Mouse (Mus musculus) C2C12 (cell line): ENCODE measurements around the gene Efna3. TPM values are rescaled to one million over a fixed set of nuclear protein-coding genes. Genes with fewer than 3 reads are reported as not detected.

Experiments used
- H3K27me3 ChIP-seq: one replicate; pipeline ENCODE4 v1.6.1; 2011; ENCODE audit not compliant: control insufficient read depth, insufficient read depth, insufficient read length
- H3K36me3 ChIP-seq: one replicate; pipeline ENCODE4 v1.6.1; 2011; ENCODE audit not compliant: control insufficient read depth, insufficient read depth
- H3K4me3 ChIP-seq: one replicate; pipeline ENCODE4 v1.5.1; 2011; ENCODE audit warnings: mild to moderate bottlenecking, control low read depth; ENCODE audit not compliant: poor library complexity, insufficient read depth, severe bottlenecking
- H3K79me2 ChIP-seq: one replicate; pipeline ENCODE4 v1.6.1; 2011; ENCODE audit not compliant: control insufficient read depth, insufficient read depth
- H3K79me3 ChIP-seq: one replicate; pipeline ENCODE4 v1.6.1; 2011; ENCODE audit warnings: low read depth, control low read depth
- H3ac ChIP-seq: one replicate; pipeline ENCODE3; 2011; ENCODE audit warnings: low read depth; ENCODE audit not compliant: control insufficient read depth, insufficient read length
- CEBPB ChIP-seq: IDR thresholded peaks from one replicate; pipeline ENCODE4 v1.6.1; 2011; ENCODE audit warnings: low read depth, mild to moderate bottlenecking, control low read depth, moderate library complexity
- CTCF ChIP-seq: IDR thresholded peaks from one replicate; pipeline ENCODE4 v1.5.1; 2011; ENCODE audit not compliant: control insufficient read depth, insufficient read depth, insufficient read length
- FOSL1 ChIP-seq: IDR thresholded peaks from one replicate; pipeline ENCODE4 v1.8.0; 2011; ENCODE audit warnings: mild to moderate bottlenecking, low read length; ENCODE audit not compliant: poor library complexity, insufficient read depth, severe bottlenecking
- MAX ChIP-seq: IDR thresholded peaks from one replicate; pipeline ENCODE4 v1.6.1; 2011; ENCODE audit warnings: mild to moderate bottlenecking, control low read depth
- MYOD1 ChIP-seq: IDR thresholded peaks from one replicate; pipeline ENCODE4 v1.6.1; 2011; ENCODE audit warnings: low read depth; ENCODE audit not compliant: control insufficient read depth, insufficient read length
- MYOG ChIP-seq: IDR thresholded peaks from one replicate; pipeline ENCODE4 v1.6.1; 2011; ENCODE audit not compliant: control insufficient read depth, insufficient read length; ENCODE audit errors: extremely low read depth
- USF1 ChIP-seq: IDR thresholded peaks from one replicate; pipeline ENCODE4 v1.6.1; 2011; ENCODE audit warnings: low read depth, mild to moderate bottlenecking, control low read depth, moderate library complexity
- polyA plus RNA-seq: library from polyadenylated mRNA; unstranded; fragments of >200 nt; fragmentation: generic; extraction: Trizol; gene quantifications from one replicate; pipeline ENCODE4 v1.2.1, GENCODE M21; 2012; ENCODE audit warnings: missing spikeins

Gene Efna3
- polyA plus RNA-seq, 1 experiment: 2.9 TPM

- H3K79me3 ChIP-seq: peaks cover 12% of the 10 kb centered on the region
- peaks cover 32% of the 10 kb centered on the region for H3K79me2 ChIP-seq
- peak overlapping the region; percentile 87 for H3ac ChIP-seq
- TF ChIP-seq FOSL1: no peak
- TF ChIP-seq CEBPB: no peak
- no peak for TF ChIP-seq MYOD1
- TF ChIP-seq MYOG: no peak
- no peak for TF ChIP-seq USF1
- no peak for TF ChIP-seq CTCF
- no peak for TF ChIP-seq MAX
- no peaks in the 10 kb centered on the region for H3K27me3 ChIP-seq
- peaks cover 13% of the 10 kb centered on the region for H3K36me3 ChIP-seq
- H3K4me3 ChIP-seq: peak overlapping the region; percentile 45
These were observed 45.3 kb downstream of the Efna3 start for GRCm38 (mm10) chr3:89277281-89278021.

- Histone ChIP-seq H3ac (no peak overlapping the region), H3K27me3 (no peaks in the 10 kb centered on the region), H3K79me3 (peaks cover 12% of the 10 kb centered on the region), H3K36me3 (peaks cover 21% of the 10 kb centered on the region), H3K79me2 (peaks cover 32% of the 10 kb centered on the region), H3K4me3 (no peak overlapping the region)
- TF ChIP-seq CEBPB (no peak), MYOD1 (no peak), CTCF (no peak), MYOG (no peak), MAX (no peak), USF1 (no peak), FOSL1 (no peak)
These were observed 46.7 kb downstream of the Efna3 start for GRCm38 (mm10) chr3:89276061-89276460.

GRCm38 (mm10) chr3:89271760-89272159 lies 51.0 kb downstream of the Efna3 start:
- Histone ChIP-seq H3K79me3 (peaks cover 7% of the 10 kb centered on the region), H3ac (no peak overlapping the region), H3K79me2 (peaks cover 40% of the 10 kb centered on the region), H3K36me3 (peaks cover 29% of the 10 kb centered on the region), H3K27me3 (no peaks in the 10 kb centered on the region), H3K4me3 (no peak overlapping the region)
- TF ChIP-seq CEBPB (no peak), USF1 (no peak), CTCF (no peak), MYOG (no peak), FOSL1 (no peak), MYOD1 (no peak), MAX (no peak)

- Histone ChIP-seq H3ac (no peak overlapping the region), H3K27me3 (no peaks in the 10 kb centered on the region), H3K4me3 (no peak overlapping the region), H3K79me3 (peaks cover 8% of the 10 kb centered on the region), H3K79me2 (peaks cover 38% of the 10 kb centered on the region), H3K36me3 (peaks cover 29% of the 10 kb centered on the region)
- TF ChIP-seq MAX (peak; percentile 95), USF1 (no peak)
These were observed 51.9 kb downstream of the Efna3 start for GRCm38 (mm10) chr3:89270891-89271290.

- H3K79me3 ChIP-seq: peaks cover 8% of the 10 kb centered on the region
- H3K4me3 ChIP-seq: peak within 1 kb of the TSS; percentile 41
- peaks cover 36% of the 10 kb centered on the region for H3K79me2 ChIP-seq
- H3K27me3 ChIP-seq: no peaks in the 10 kb centered on the region
- TF ChIP-seq MYOD1 (no peak), CEBPB (no peak), CTCF (peak; percentile 52), MAX (peak; percentile 82), FOSL1 (no peak), USF1 (no peak), MYOG (no peak)
- peaks cover 25% of the 10 kb centered on the region for H3K36me3 ChIP-seq
- H3ac ChIP-seq: peak within 1 kb of the TSS; percentile 83
These were observed 52.6 kb downstream of the Efna3 start, which contains the start of gene Slc50a1 for GRCm38 (mm10) chr3:89270051-89270755. Gene Slc50a1, minus strand, starts transcription at chr3:89270570.

GRCm38 (mm10) chr3:89268916-89269315 lies 53.8 kb downstream of the Efna3 start:
- Histone ChIP-seq H3K79me3 (peaks cover 8% of the 10 kb centered on the region), H3ac (no peak overlapping the region), H3K4me3 (no peak overlapping the region), H3K27me3 (no peaks in the 10 kb centered on the region), H3K36me3 (peaks cover 20% of the 10 kb centered on the region), H3K79me2 (peaks cover 36% of the 10 kb centered on the region)
- TF ChIP-seq CTCF (no peak), USF1 (no peak), FOSL1 (no peak), CEBPB (no peak), MYOG (no peak), MYOD1 (no peak), MAX (no peak)
